Mouse (Mus musculus) CH12.LX (cell line): Measurements from ENCODE around the gene Ralbp1. TPM values are rescaled to one million over a fixed set of nuclear protein-coding genes. Genes with fewer than 3 reads are reported as not detected.

Source experiments
- DNase-seq: peaks from one replicate; pipeline ENCODE4 v3.0.0-alpha.2; 2013; ENCODE audit errors: extremely low read depth
- H3K27ac ChIP-seq: 2 replicates; pipeline ENCODE4 v1.5.1; 2012; ENCODE audit warnings: low read depth, mild to moderate bottlenecking, control low read depth, moderate library complexity; ENCODE audit not compliant: insufficient read depth
- H3K27me3 ChIP-seq: replicated peaks from 2 replicates; pipeline ENCODE3; 2012; ENCODE audit warnings: inconsistent platforms
- H3K36me3 ChIP-seq, 2 experiments: replicated peaks in 1 of 2; 2 replicates each; pipeline versions ENCODE3 to v1.6.1; 2012; ENCODE audit warnings: inconsistent platforms in 1 of 2, low read length in 1 of 2, mild to moderate bottlenecking in 1 of 2, mixed read lengths in 1 of 2, moderate library complexity in 1 of 2; ENCODE audit not compliant: control insufficient read depth in 1 of 2, insufficient read depth in 1 of 2
- H3K4me1 ChIP-seq, 2 experiments: 2 replicates each; pipeline ENCODE4 v1.6.1; 2012; ENCODE audit warnings: inconsistent platforms in 1 of 2, moderate library complexity in 1 of 2; ENCODE audit not compliant: insufficient read depth in 2 of 2, control insufficient read depth in 1 of 2
- H3K4me2 ChIP-seq: 2 replicates; pipeline ENCODE4 v1.6.1; 2012; ENCODE audit warnings: low read depth, mild to moderate bottlenecking, control low read depth; ENCODE audit not compliant: poor library complexity, insufficient read depth, severe bottlenecking
- H3K4me3 ChIP-seq, 3 experiments: fragments of 150-350 bp in 1 of 3; sonication (generic) in 1 of 3; replicated peaks in 1 of 3; 2 replicates each; pipeline versions ENCODE3 to v1.5.1; 2011 to 2012; ENCODE audit warnings: low read depth in 2 of 3, low read length in 2 of 3, mild to moderate bottlenecking in 2 of 3, moderate library complexity in 2 of 3, control low read depth in 1 of 3, improper control_type of control experiment in 1 of 3, inconsistent platforms in 1 of 3, mixed read lengths in 1 of 3; ENCODE audit not compliant: poor library complexity in 1 of 3
- H3K79me2 ChIP-seq: replicated peaks from 2 replicates; pipeline ENCODE4 v1.6.1; 2012; ENCODE audit warnings: mild to moderate bottlenecking, moderate library complexity; ENCODE audit not compliant: control insufficient read depth, poor library complexity, insufficient read depth, severe bottlenecking; ENCODE audit errors: extremely low read depth
- H3K9ac ChIP-seq: 2 replicates; pipeline ENCODE4 v1.6.1; 2012; ENCODE audit warnings: low read depth, mild to moderate bottlenecking, control low read depth, moderate library complexity; ENCODE audit not compliant: insufficient read depth
- H3K9me3 ChIP-seq: replicated peaks from 2 replicates; pipeline ENCODE3; 2012; ENCODE audit warnings: low read length, inconsistent platforms, mixed read lengths
- CHD2 ChIP-seq: IDR thresholded peaks from 2 replicates; pipeline ENCODE4 v1.6.1; 2011; ENCODE audit warnings: low read length, improper control_type of control experiment
- CTCF ChIP-seq, 2 experiments: IDR thresholded peaks in 1 of 2; conservative IDR thresholded peaks in 1 of 2; 2 replicates each; pipeline ENCODE4 v1.5.1; 2011 to 2012; ENCODE audit warnings: low read depth in 2 of 2, low read length in 2 of 2, improper control_type of control experiment in 1 of 2, inconsistent platforms in 1 of 2, mild to moderate bottlenecking in 1 of 2, moderate library complexity in 1 of 2
- ELF1 ChIP-seq: IDR thresholded peaks from 2 replicates; pipeline ENCODE4 v1.6.1; 2014; ENCODE audit warnings: low read depth, mild to moderate bottlenecking, inconsistent platforms, low read length, improper control_type of control experiment
- EP300 ChIP-seq: IDR thresholded peaks from 2 replicates; pipeline ENCODE4 v1.6.1; 2011; ENCODE audit warnings: low read length, improper control_type of control experiment
- HCFC1 ChIP-seq: IDR thresholded peaks from 2 replicates; pipeline ENCODE4 v1.6.1; 2012; ENCODE audit warnings: low read depth, mild to moderate bottlenecking, inconsistent platforms, low read length, improper control_type of control experiment
- JUN ChIP-seq: IDR thresholded peaks from 2 replicates; pipeline ENCODE4 v1.6.1; 2011; ENCODE audit warnings: low read depth, mild to moderate bottlenecking, low read length, improper control_type of control experiment, moderate library complexity; ENCODE audit not compliant: insufficient read depth
- JUND ChIP-seq: conservative IDR thresholded peaks from 2 replicates; pipeline ENCODE4 v1.6.1; 2011; ENCODE audit warnings: low read depth, low read length, improper control_type of control experiment
- MAFK ChIP-seq: IDR thresholded peaks from 2 replicates; pipeline ENCODE4 v1.6.1; 2011; ENCODE audit warnings: low read length, improper control_type of control experiment; ENCODE audit not compliant: insufficient replicate concordance
- MAX ChIP-seq: IDR thresholded peaks from 2 replicates; pipeline ENCODE4 v1.6.1; 2011; ENCODE audit warnings: low read length, improper control_type of control experiment
- MXI1 ChIP-seq: IDR thresholded peaks from 2 replicates; pipeline ENCODE4 v1.6.1; 2011; ENCODE audit warnings: mild to moderate bottlenecking, low read depth, low read length, improper control_type of control experiment
- MYC ChIP-seq: IDR thresholded peaks from 2 replicates; pipeline ENCODE4 v1.6.1; 2011; ENCODE audit warnings: low read depth, mild to moderate bottlenecking, improper control_type of control experiment, low read length
- NRF1 ChIP-seq: IDR thresholded peaks from 2 replicates; pipeline ENCODE4 v1.6.1; 2014; ENCODE audit warnings: low read depth, mild to moderate bottlenecking, inconsistent platforms, low read length, improper control_type of control experiment, moderate library complexity
- POLR2A ChIP-seq: IDR thresholded peaks from 2 replicates; pipeline ENCODE4 v1.6.1; 2011; ENCODE audit warnings: low read depth, mild to moderate bottlenecking, improper control_type of control experiment, low read length
- RAD21 ChIP-seq: IDR thresholded peaks from 2 replicates; pipeline ENCODE4 v1.6.1; 2011; ENCODE audit warnings: low read depth, mild to moderate bottlenecking, low read length, improper control_type of control experiment, moderate library complexity
- RCOR1 ChIP-seq: conservative IDR thresholded peaks from 2 replicates; pipeline ENCODE4 v1.6.1; 2012; ENCODE audit warnings: low read depth, mild to moderate bottlenecking, inconsistent platforms, low read length, improper control_type of control experiment
- SMC3 ChIP-seq: IDR thresholded peaks from 2 replicates; pipeline ENCODE4 v1.6.1; 2011; ENCODE audit warnings: low read depth, low read length, improper control_type of control experiment
- USF1 ChIP-seq: IDR thresholded peaks from 2 replicates; pipeline ENCODE4 v1.6.1; 2014; ENCODE audit warnings: low read depth, mild to moderate bottlenecking, inconsistent platforms, low read length, improper control_type of control experiment
- ZC3H11A ChIP-seq: IDR thresholded peaks from 2 replicates; pipeline ENCODE4 v1.6.1; 2012; ENCODE audit warnings: low read depth, mild to moderate bottlenecking, inconsistent platforms, low read length, improper control_type of control experiment
- ZKSCAN1 ChIP-seq: IDR thresholded peaks from 2 replicates; pipeline ENCODE4 v1.6.1; 2012; ENCODE audit warnings: low read depth, inconsistent platforms, low read length, improper control_type of control experiment, borderline replicate concordance
- ZMIZ1 ChIP-seq: IDR thresholded peaks from 2 replicates; pipeline ENCODE4 v1.6.1; 2012; ENCODE audit warnings: low read depth, mild to moderate bottlenecking, inconsistent platforms, low read length, improper control_type of control experiment
- ZNF384 ChIP-seq: IDR thresholded peaks from 2 replicates; pipeline ENCODE4 v1.6.1; 2012; ENCODE audit warnings: low read depth, low read length, improper control_type of control experiment, inconsistent platforms
- dilution Hi-C: fragments of 300-500 bp; cut with MboI; formaldehyde crosslinking; loops from 2 replicates; pipeline ENCODE4 v1.14.3; 2020; ENCODE audit warnings: low sequenced_read_pairs; ENCODE audit not compliant: extremely low pct_unique_long_range_greater_than_20kb, extremely low pct_ligation_motif_present
- in situ Hi-C: fragments of 300-500 bp; cut with MboI; formaldehyde crosslinking; loops from 3 replicates; pipeline ENCODE4 v1.14.3; 2019; ENCODE audit warnings: low sequenced_read_pairs, low pct_ligation_motif_present, low pct_unique_long_range_greater_than_20kb, mixed read lengths
- polyA plus RNA-seq: library from polyadenylated mRNA; unstranded; fragments of >175 nt; gene quantifications from 2 replicates; pipeline ENCODE4 v1.2.1, GENCODE M21; 2012; ENCODE audit warnings: low read depth; ENCODE audit not compliant: insufficient read length
- total RNA-seq, 2 experiments: library from RNA; depleted of rRNA; stranded (reverse); fragments of 300-350 nt in 1 of 2; fragments of >200 nt in 1 of 2; gene quantifications; 2 replicates each; pipeline ENCODE4 v1.2.3; 2012 to 2014

Gene Ralbp1
- total and polyA plus RNA-seq, 3 experiments: 25.3 to 27.2 (median 26.5) TPM

GRCm38 (mm10) chr17:65866201-65866600 lies 19.4 kb downstream of the Ralbp1 start:
- no peaks in the 10 kb centered on the region for H3K27me3 ChIP-seq
- dilution Hi-C loops: no loop called here
- H3K4me2 ChIP-seq: no peak overlapping the region
- peaks cover 6% of the 10 kb centered on the region for H3K79me2 ChIP-seq
- DNase-seq: no peak
- H3K9ac ChIP-seq: no peak overlapping the region
- H3K27ac ChIP-seq: no peak overlapping the region
- no peaks in the 10 kb centered on the region for H3K9me3 ChIP-seq
- TF ChIP-seq RCOR1: no peak
- no peak for TF ChIP-seq SMC3
- no peak for TF ChIP-seq USF1
- TF ChIP-seq ELF1: no peak
- no peak for TF ChIP-seq MAX
- TF ChIP-seq NRF1: no peak
- TF ChIP-seq RAD21: no peak
- no peak for TF ChIP-seq MXI1
- TF ChIP-seq ZC3H11A: no peak
- no peak for TF ChIP-seq CTCF (conservative IDR thresholded peaks at IDR 0.05 in 1 of 2, IDR thresholded peaks at IDR 0.05 in 1 of 2; ENCODE audit: low read depth in 2 of 2, low read length in 2 of 2)
- no peak for TF ChIP-seq EP300
- TF ChIP-seq CHD2: no peak
- TF ChIP-seq ZKSCAN1: no peak
- TF ChIP-seq MAFK: no peak
- no peak for TF ChIP-seq ZNF384
- TF ChIP-seq JUN: no peak
- H3K4me3 ChIP-seq: no peak overlapping the region
- in situ Hi-C loops: no loop called here
- peaks cover 21 to 54% of the 10 kb centered on the region in 2 experiments for H3K36me3 ChIP-seq
- peaks cover 0 to 7% of the 10 kb centered on the region in 2 experiments; a peak in 1 of 4 replicates for H3K4me1 ChIP-seq

DNA sequence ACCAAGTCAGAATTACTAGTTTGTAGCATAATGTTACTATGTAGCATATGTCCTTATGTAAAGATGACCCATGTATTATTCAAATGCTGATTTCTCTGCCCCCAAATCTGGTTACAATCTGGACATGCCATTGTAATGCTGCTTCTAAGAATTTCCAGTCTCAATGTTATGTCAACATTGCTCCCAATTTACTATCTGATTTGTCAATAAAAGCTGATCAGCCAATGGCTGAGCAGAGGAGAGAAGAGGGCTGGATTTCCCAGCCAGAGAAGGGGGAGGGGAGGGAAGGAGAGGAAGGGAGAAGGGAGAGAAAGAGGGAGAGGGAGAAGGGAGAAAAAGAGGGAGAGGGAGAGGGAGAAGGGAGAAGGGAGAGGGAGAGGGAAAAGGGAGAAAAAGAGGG lies 20.3 kb downstream of the Ralbp1 start:
- Histone ChIP-seq H3K36me3 (peaks cover 25 to 63% of the 10 kb centered on the region in 2 experiments), H3K4me3 (no peak overlapping the region), H3K27ac (no peak overlapping the region), H3K4me2 (no peak overlapping the region), H3K9ac (no peak overlapping the region), H3K9me3 (no peaks in the 10 kb centered on the region), H3K4me1 (peaks cover 0 to 5% of the 10 kb centered on the region in 2 experiments; a peak in 1 of 4 replicates), H3K79me2 (peaks cover 5% of the 10 kb centered on the region), H3K27me3 (no peaks in the 10 kb centered on the region)
- TF ChIP-seq HCFC1: no peak
- no peak for TF ChIP-seq POLR2A
- TF ChIP-seq JUND: no peak
- TF ChIP-seq MYC: no peak
- no peak for TF ChIP-seq ZMIZ1
- dilution Hi-C loops (no loop called here), in situ Hi-C loops (no loop called here)
- no peak for DNase-seq
